Mouse (Mus musculus) testis, adult 10 weeks (tissue): ENCODE results near the gene Olfr877. TPM values are rescaled to one million over a fixed set of nuclear protein-coding genes. Genes with fewer than 3 reads are reported as not detected.

Experiments used
- polyA plus RNA-seq: library from polyadenylated mRNA; stranded (reverse); fragments of 350-450 nt; fragmentation: Illumina TruSeq; extraction: RNeasy Lipid Tissue Mini Kit (QIAGEN cat#74804); gene quantifications from one replicate; pipeline ENCODE4 v1.2.3, GENCODE M21; 2014; ENCODE audit warnings: low read depth, low replicate concordance

Gene Olfr877
- polyA plus RNA-seq: not detected

GRCm38 (mm10) chr9:37853969-37854368 lies at the start of gene Olfr877:
Gene Olfr877, plus strand, starts transcription at chr9:37854269.

DNA sequence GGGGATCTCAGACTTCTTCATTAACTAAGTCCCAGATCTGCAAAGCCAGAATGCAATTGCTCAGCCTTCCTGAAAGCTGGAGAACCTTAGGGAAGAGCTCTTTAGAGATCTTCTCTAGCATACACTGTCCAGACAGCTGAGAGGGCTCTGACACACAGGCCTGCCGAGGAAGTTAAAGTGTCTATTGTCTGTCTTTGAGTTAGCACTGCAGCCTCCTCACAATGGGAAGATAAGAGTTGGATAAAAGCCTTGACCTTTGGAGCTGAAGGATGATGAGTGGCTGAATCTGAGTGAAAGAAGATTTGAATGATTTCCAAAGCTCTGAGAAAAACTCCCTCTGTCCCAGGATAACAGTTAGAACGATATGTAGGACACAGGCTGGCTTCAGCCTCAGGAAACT lies 42.6 kb downstream of the Olfr877 start, which contains the start of gene Olfr145:
Olfr145 (plus strand) TSS at position 64 of the 400 bp plus-strand sequence.

Other genes with a start within 250 kb of the Olfr877 start
- gene Spa17, start 240.5 kb upstream of the Olfr877 start, polyA plus RNA-seq: 4,141 TPM
- gene Tbrg1, start 197.0 kb upstream of the Olfr877 start, polyA plus RNA-seq: 57.5 TPM
- gene Panx3, start 185.0 kb upstream of the Olfr877 start, polyA plus RNA-seq: 0.91 TPM
- not detected for gene Olfr160, start 138.0 kb upstream of the Olfr877 start, polyA plus RNA-seq
- 0.63 TPM for gene Olfr874, start 109.2 kb upstream of the Olfr877 start, polyA plus RNA-seq
- gene Olfr875, start 82.4 kb upstream of the Olfr877 start, polyA plus RNA-seq: 0.36 TPM
- gene Olfr876, start 51.2 kb upstream of the Olfr877 start, polyA plus RNA-seq: not detected
- gene Olfr145, start 42.5 kb downstream of the Olfr877 start, polyA plus RNA-seq: not detected
- not detected for gene Olfr878, start 63.6 kb downstream of the Olfr877 start, polyA plus RNA-seq
- not detected for gene Olfr881, start 137.6 kb downstream of the Olfr877 start, polyA plus RNA-seq
- not detected for gene Olfr883, start 171.5 kb downstream of the Olfr877 start, polyA plus RNA-seq
- gene Olfr884, start 192.3 kb downstream of the Olfr877 start, polyA plus RNA-seq: not detected
- gene Olfr885, start 207.1 kb downstream of the Olfr877 start, polyA plus RNA-seq: not detected
- 0.03 TPM for gene Olfr887, start 229.8 kb downstream of the Olfr877 start, polyA plus RNA-seq